Mouse (Mus musculus): ENCODE results near the gene Fbrsl1.

DNA sequence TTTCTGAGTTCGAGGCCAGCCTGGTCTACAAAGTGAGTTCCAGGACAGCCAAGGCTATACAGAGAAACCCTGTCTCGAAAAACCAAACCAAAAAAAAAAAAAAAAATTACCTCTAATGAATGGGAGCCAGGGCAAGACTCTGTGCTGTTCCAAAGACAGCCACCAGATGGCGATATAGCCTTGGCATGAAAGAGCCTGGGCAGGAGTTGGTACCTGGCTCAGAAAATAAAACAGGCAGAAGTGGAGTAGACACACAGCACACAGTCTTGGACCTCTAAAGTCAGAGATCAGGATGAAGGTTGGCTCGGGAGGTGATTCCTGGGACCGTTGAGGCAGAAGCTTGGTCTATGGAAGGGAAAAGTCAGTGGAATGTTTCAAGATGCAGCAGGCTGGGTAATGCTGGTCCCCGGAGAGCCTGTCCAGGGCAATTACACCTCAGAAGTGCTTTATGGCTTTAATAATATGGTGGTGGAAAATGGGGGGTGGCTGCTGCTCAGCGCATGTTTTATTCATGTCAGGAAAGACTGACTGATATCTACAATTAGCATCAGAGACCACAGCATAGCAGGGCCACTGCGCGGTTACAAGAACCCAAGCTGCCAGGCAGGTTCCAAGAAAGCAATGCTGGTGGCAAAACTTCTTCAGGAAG, 90.6 kb downstream of the Fbrsl1 start:
- peak; percentile 95 for TF ChIP-seq ZNF384 (IDR thresholded peaks at IDR 0.05; ENCODE audit: low read depth, low read length)
- TF ChIP-seq MAFK (IDR thresholded peaks at IDR 0.05; ENCODE audit: insufficient read depth, low read depth, low read length), result no peak
